Mouse (Mus musculus): ENCODE measurements around the gene Cbln3.

The Cbln3 gene

GRCm38 (mm10) chr14:55884166-55884565, at the start of gene Cbln3:
TSS of gene Cbln3 (minus strand) at chr14:55884392.
- no peak for DNase-seq

- peak; percentile 40 for DNase-seq
These were observed 49.4 kb upstream of the Cbln3 start for GRCm38 (mm10) chr14:55933586-55933985.

GRCm38 (mm10) chr14:55929263-55929997, 45.2 kb upstream of the Cbln3 start:
- peak; percentile 42 for DNase-seq

- no peak for DNase-seq
These were observed 42.7 kb upstream of the Cbln3 start for GRCm38 (mm10) chr14:55926847-55927246.

GRCm38 (mm10) chr14:55922475-55923232, 38.5 kb upstream of the Cbln3 start:
- no peak for DNase-seq

GRCm38 (mm10) chr14:55918240-55919082, 34.3 kb upstream of the Cbln3 start:
- DNase-seq: peak; percentile 93

- no peak for DNase-seq
These were observed 29.2 kb upstream of the Cbln3 start for GRCm38 (mm10) chr14:55913406-55913805.

- peak; percentile 16 for DNase-seq
These were observed 21.3 kb upstream of the Cbln3 start for GRCm38 (mm10) chr14:55905518-55905917.

GRCm38 (mm10) chr14:55900414-55900755, 16.2 kb upstream of the Cbln3 start:
- DNase-seq: no peak

GRCm38 (mm10) chr14:55899701-55900413, 15.7 kb upstream of the Cbln3 start, which contains the start of gene Sdr39u1:
TSS of gene Sdr39u1 (minus strand) at chr14:55900293.
- DNase-seq: peak; percentile 93

GRCm38 (mm10) chr14:55898947-55899346, 14.8 kb upstream of the Cbln3 start:
- no peak for DNase-seq

- DNase-seq: no peak
These were observed 13.5 kb upstream of the Cbln3 start for GRCm38 (mm10) chr14:55897671-55898070.

- no peak for DNase-seq
These were observed 2.6 kb upstream of the Cbln3 start for GRCm38 (mm10) chr14:55886571-55887382.

GRCm38 (mm10) chr14:55885791-55886271, 1.6 kb upstream of the Cbln3 start:
- DNase-seq: peak; percentile 33

GRCm38 (mm10) chr14:55885114-55885790, 1.1 kb upstream of the Cbln3 start:
- peak; percentile 24 for DNase-seq

GRCm38 (mm10) chr14:55884713-55885113, 521 bp upstream of the Cbln3 start, which contains the start of gene Khnyn:
TSS of gene Khnyn (plus strand) at chr14:55884947.
- peak; percentile 96 for DNase-seq

- no peak for DNase-seq
These were observed 529 bp downstream of the Cbln3 start for GRCm38 (mm10) chr14:55883663-55884062.

GRCm38 (mm10) chr14:55883149-55883661, 987 bp downstream of the Cbln3 start:
- DNase-seq: no peak

- no peak for DNase-seq
These were observed 2.0 kb downstream of the Cbln3 start for GRCm38 (mm10) chr14:55882171-55882641.

- no peak for DNase-seq
These were observed 3.2 kb downstream of the Cbln3 start for GRCm38 (mm10) chr14:55880982-55881381.

All from embryo, embryonic 11 days (tissue).